Mouse (Mus musculus): ENCODE results near the gene Lrp8.

The Lrp8 gene

GRCm38 (mm10) chr4:107923145-107923802, 121.2 kb downstream of the Lrp8 start, which contains the start of gene Cpt2:
Cpt2 (minus strand) TSS chr4:107923610.
- peak; percentile 98 for DNase-seq

- DNase-seq: no peak
Measured at GRCm38 (mm10) chr4:107923803-107924194, 121.7 kb downstream of the Lrp8 start.

Data from kidney, postnatal 10 days (tissue).